Mouse (Mus musculus): ENCODE measurements around the gene Prpf6. TPM values are rescaled to one million over a fixed set of nuclear protein-coding genes. Genes with fewer than 3 reads are reported as not detected.
A peak's percentile ranks its signal among the peaks of the same experiment; 100 is the strongest.

The Prpf6 gene
- total RNA-seq, 2 experiments from 2014 or later = 51.2 to 55.5 TPM

GRCm38 (mm10) chr2:181578790-181579618, 12.7 kb upstream of the Prpf6 start:
- no peak for DNase-seq (ENCODE audit: low spot score in 2 of 2)

GRCm38 (mm10) chr2:181579681-181580080, 12.0 kb upstream of the Prpf6 start:
- DNase-seq (ENCODE audit: low spot score in 2 of 2) = no peak

GRCm38 (mm10) chr2:181580131-181580772, 11.4 kb upstream of the Prpf6 start:
- DNase-seq (ENCODE audit: low spot score in 2 of 2) = no peak

GRCm38 (mm10) chr2:181581016-181581401, 10.7 kb upstream of the Prpf6 start:
- DNase-seq (ENCODE audit: low spot score in 2 of 2) = peak; percentile 69 to 79

- peak; percentile 83 to 88 for DNase-seq (ENCODE audit: low spot score in 2 of 2)
Observed at GRCm38 (mm10) chr2:181581402-181582120, 10.1 kb upstream of the Prpf6 start.

- peak in 1 of 2 experiments; percentile 11 for DNase-seq (ENCODE audit: low spot score in 2 of 2)
Observed at GRCm38 (mm10) chr2:181582358-181582757, 9.3 kb upstream of the Prpf6 start.

GRCm38 (mm10) chr2:181582939-181583338, 8.7 kb upstream of the Prpf6 start:
- DNase-seq (ENCODE audit: low spot score in 2 of 2) = no peak

- no peak for DNase-seq (ENCODE audit: low spot score in 2 of 2)
Observed at GRCm38 (mm10) chr2:181583460-181584257, 8.0 kb upstream of the Prpf6 start.

GRCm38 (mm10) chr2:181584411-181584942, 7.2 kb upstream of the Prpf6 start, which contains the start of gene Uckl1:
TSS of gene Uckl1 (minus strand) at chr2:181584892.
- no peak for DNase-seq (ENCODE audit: low spot score in 2 of 2)

GRCm38 (mm10) chr2:181585506-181585905, 6.2 kb upstream of the Prpf6 start:
- no peak for DNase-seq (ENCODE audit: low spot score in 2 of 2)

- DNase-seq (ENCODE audit: low spot score in 2 of 2) = no peak
Observed at GRCm38 (mm10) chr2:181586124-181586523, 5.5 kb upstream of the Prpf6 start.

- DNase-seq (ENCODE audit: low spot score in 2 of 2) = peak in 1 of 2 experiments; percentile 2
Observed at GRCm38 (mm10) chr2:181587796-181588195, 3.9 kb upstream of the Prpf6 start.

- peak in 1 of 2 experiments; percentile 2 for DNase-seq (ENCODE audit: low spot score in 2 of 2)
Observed at GRCm38 (mm10) chr2:181588229-181588780, 3.4 kb upstream of the Prpf6 start.

- DNase-seq (ENCODE audit: low spot score in 2 of 2) = no peak
Observed at GRCm38 (mm10) chr2:181589011-181589731, 2.5 kb upstream of the Prpf6 start.

GRCm38 (mm10) chr2:181589732-181590105, 1.9 kb upstream of the Prpf6 start:
- DNase-seq (ENCODE audit: low spot score in 2 of 2) = peak in 1 of 2 experiments; percentile 1

GRCm38 (mm10) chr2:181590471-181590870, 1.2 kb upstream of the Prpf6 start:
- no peak for DNase-seq (ENCODE audit: low spot score in 2 of 2)

GRCm38 (mm10) chr2:181592231-181593041, 768 bp downstream of the Prpf6 start, which contains the start of gene Zfp512b:
TSS of gene Zfp512b (minus strand) at chr2:181592803.
- DNase-seq (ENCODE audit: low spot score in 2 of 2) = peak; percentile 62 to 79

GRCm38 (mm10) chr2:181593042-181593421, 1.4 kb downstream of the Prpf6 start:
- no peak for DNase-seq (ENCODE audit: low spot score in 2 of 2)

GRCm38 (mm10) chr2:181593937-181594336, 2.3 kb downstream of the Prpf6 start:
- DNase-seq (ENCODE audit: low spot score in 2 of 2) = peak in 1 of 2 experiments; percentile 2
